Mouse (Mus musculus): ENCODE measurements around the gene Rbm25. TPM values are rescaled to one million over a fixed set of nuclear protein-coding genes. Genes with fewer than 3 reads are reported as not detected.
"Not testable (repeated sequence)": the region's sequence is repeated elsewhere in the genome, so short reads cannot be mapped to it uniquely, and the experiment has no call there.

The Rbm25 gene
- polyA plus RNA-seq, 1 experiment from 2014 or later: 199 TPM

- H3K9ac ChIP-seq (ENCODE audit: low read depth, low read length): peak overlapping the region; percentile 87
- ATAC-seq (replicated peaks; ENCODE audit: low FRiP score, low read depth): no peak; the same call in 1 of the 2 replicates
Observed at GRCm38 (mm10) chr12:83596191-83596954, 34.7 kb upstream of the Rbm25 start.

GRCm38 (mm10) chr12:83597025-83597501 is 34.0 kb upstream of the Rbm25 start, which contains the start of gene Zfyve1:
Gene Zfyve1, minus strand, starts transcription at chr12:83597222.
- TF ChIP-seq CTCF (IDR thresholded peaks at IDR 0.05; ENCODE audit: low read depth): no peak; the same call in 1 of the 2 replicates
- Histone ChIP-seq H3K4me2 (ENCODE audit: low read length) (peak within 1 kb of the TSS; percentile 72), H3K4me3 (replicated peaks; ENCODE audit: low read depth, low read length) (peak within 1 kb of the TSS; percentile 85), H3K4me1 (replicated peaks; ENCODE audit: insufficient read depth, low read length) (no peaks in the 10 kb centered on the region), H3K36me3 (ENCODE audit: insufficient read depth, low read length) (0 out of 2 replicates have a peak, but pooled peaks cover 9% of the 10 kb centered on the region), H3K9ac (ENCODE audit: low read depth, low read length) (peak within 1 kb of the TSS; percentile 87), H3K9me3 (replicated peaks; ENCODE audit: low read length) (no peaks in the 10 kb centered on the region), H3K27ac (peak within 1 kb of the TSS; percentile 91), H3K27me3 (ENCODE audit: insufficient read depth, low read length) (no peaks in the 10 kb centered on the region)
- under 1% methylated on average over 23 of the region's 28 CpGs for WGBS
- DNase-seq (ENCODE audit: low spot score) (peak; percentile 100), ATAC-seq (replicated peaks; ENCODE audit: low FRiP score, low read depth) (peak; percentile 98)

More at GRCm38 (mm10) chr12:83596191-83596954, 34.7 kb upstream of the Rbm25 start:
- DNase-seq (ENCODE audit: low spot score): peak; percentile 52
- Histone ChIP-seq H3K4me2 (ENCODE audit: low read length) (peak overlapping the region; percentile 72), H3K4me3 (replicated peaks; ENCODE audit: low read depth, low read length) (peak overlapping the region; percentile 85), H3K4me1 (replicated peaks; ENCODE audit: insufficient read depth, low read length) (no peaks in the 10 kb centered on the region), H3K27ac (peak overlapping the region; percentile 91), H3K27me3 (ENCODE audit: insufficient read depth, low read length) (no peaks in the 10 kb centered on the region), H3K36me3 (ENCODE audit: insufficient read depth, low read length) (peaks cover 12% of the 10 kb centered on the region; the same call in 1 of the 2 replicates), H3K9me3 (replicated peaks; ENCODE audit: low read length) (no peaks in the 10 kb centered on the region)
- no peak for TF ChIP-seq CTCF (IDR thresholded peaks at IDR 0.05; ENCODE audit: low read depth)
- WGBS: 2% methylated on average over 16 of the region's 20 CpGs

DNA sequence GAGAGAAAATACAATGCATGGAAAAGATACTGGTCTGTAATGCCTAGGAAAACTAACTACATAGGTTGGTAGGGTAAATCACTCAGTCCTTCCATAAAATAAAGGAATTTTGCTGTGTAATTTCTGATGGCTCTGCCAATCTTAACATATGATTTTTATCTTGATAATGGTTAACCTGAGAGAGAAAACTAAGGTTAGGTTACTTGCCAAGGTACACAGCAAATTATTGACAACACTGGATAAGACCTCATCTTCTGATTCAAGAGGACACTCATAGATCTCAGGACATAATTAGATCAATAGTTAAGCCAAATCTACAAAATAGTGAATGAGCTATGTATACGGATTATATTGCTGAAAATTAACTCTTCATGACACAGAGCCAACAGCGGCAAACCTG is 33.2 kb upstream of the Rbm25 start:
- no peaks in the 10 kb centered on the region for H3K27me3 ChIP-seq (ENCODE audit: insufficient read depth, low read length)
- 0 out of 2 replicates have a peak, but pooled peaks cover 9% of the 10 kb centered on the region for H3K36me3 ChIP-seq (ENCODE audit: insufficient read depth, low read length)
- H3K9me3 ChIP-seq (replicated peaks; ENCODE audit: low read length): no peaks in the 10 kb centered on the region
- H3K9ac ChIP-seq (ENCODE audit: low read depth, low read length): no peak overlapping the region
- DNase-seq (ENCODE audit: low spot score) (no peak), ATAC-seq (replicated peaks; ENCODE audit: low FRiP score, low read depth) (no peak)
- H3K4me2 ChIP-seq (ENCODE audit: low read length): no peak overlapping the region
- H3K4me3 ChIP-seq (replicated peaks; ENCODE audit: low read depth, low read length): no peak overlapping the region
- no peaks in the 10 kb centered on the region for H3K4me1 ChIP-seq (replicated peaks; ENCODE audit: insufficient read depth, low read length)
- no peak overlapping the region for H3K27ac ChIP-seq
- WGBS: 76% methylated on average over 2 of the region's 2 CpGs
- TF ChIP-seq CTCF (IDR thresholded peaks at IDR 0.05; ENCODE audit: low read depth): no peak

DNA sequence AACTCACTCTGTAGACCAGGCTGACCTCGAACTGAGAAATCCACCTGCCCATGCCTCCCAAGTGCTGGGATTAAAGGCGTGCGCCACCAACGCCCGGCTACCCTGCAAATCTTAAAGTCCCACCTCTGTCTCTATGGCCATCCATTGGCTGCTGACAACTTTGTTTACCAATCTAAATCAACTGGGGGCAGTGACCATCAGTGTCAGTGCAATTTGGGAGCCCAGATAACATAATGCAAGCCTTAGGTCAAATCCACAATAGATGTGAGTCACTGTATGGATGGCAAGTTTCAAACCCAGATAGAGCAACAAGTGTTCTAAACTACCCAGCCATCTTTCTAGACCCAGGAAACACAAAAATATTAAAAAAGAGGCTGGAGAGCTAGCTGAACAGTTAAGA is 28.8 kb upstream of the Rbm25 start:
- no peak overlapping the region for H3K9ac ChIP-seq (ENCODE audit: low read depth, low read length)
- ATAC-seq (replicated peaks; ENCODE audit: low FRiP score, low read depth) (no peak), DNase-seq (ENCODE audit: low spot score) (no peak)
- H3K27ac ChIP-seq: no peak overlapping the region
- no peak for TF ChIP-seq CTCF (IDR thresholded peaks at IDR 0.05; ENCODE audit: low read depth)
- no peaks in the 10 kb centered on the region for H3K4me1 ChIP-seq (replicated peaks; ENCODE audit: insufficient read depth, low read length)
- H3K4me2 ChIP-seq (ENCODE audit: low read length): no peak overlapping the region
- WGBS: 90% methylated on average over 5 of the region's 5 CpGs
- H3K4me3 ChIP-seq (replicated peaks; ENCODE audit: low read depth, low read length): no peak overlapping the region
- H3K9me3 ChIP-seq (replicated peaks; ENCODE audit: low read length): no peaks in the 10 kb centered on the region
- H3K36me3 ChIP-seq (ENCODE audit: insufficient read depth, low read length): no peaks in the 10 kb centered on the region
- no peaks in the 10 kb centered on the region for H3K27me3 ChIP-seq (ENCODE audit: insufficient read depth, low read length)

DNA sequence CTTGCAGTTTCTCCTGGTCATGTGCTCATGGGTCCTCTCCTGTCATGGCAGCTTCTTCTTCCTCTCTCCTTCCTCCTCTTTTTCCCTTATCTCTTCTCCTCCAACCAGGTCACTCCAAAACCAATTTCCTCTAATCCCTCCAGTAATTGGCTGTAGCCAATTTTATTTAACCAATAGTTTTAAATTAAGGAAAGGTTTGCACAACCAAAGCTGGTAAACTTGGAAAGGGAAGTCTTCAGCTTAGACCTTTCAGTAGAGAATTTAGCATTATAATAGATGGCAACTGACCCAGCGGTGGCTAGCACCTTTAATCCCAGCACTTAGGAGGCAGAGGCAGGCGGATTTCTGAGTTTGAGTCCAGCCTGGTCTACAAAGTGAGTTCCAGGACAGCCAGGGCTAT is 24.6 kb upstream of the Rbm25 start:
- H3K36me3 ChIP-seq (ENCODE audit: insufficient read depth, low read length); ATAC-seq (replicated peaks; ENCODE audit: low FRiP score, low read depth); H3K4me2 ChIP-seq (ENCODE audit: low read length); H3K27ac ChIP-seq; H3K4me3 ChIP-seq (replicated peaks; ENCODE audit: low read depth, low read length); H3K9me3 ChIP-seq (replicated peaks; ENCODE audit: low read length); H3K9ac ChIP-seq (ENCODE audit: low read depth, low read length); H3K4me1 ChIP-seq (replicated peaks; ENCODE audit: insufficient read depth, low read length); H3K27me3 ChIP-seq (ENCODE audit: insufficient read depth, low read length); DNase-seq (ENCODE audit: low spot score): not testable (repeated sequence)
- 96% methylated on average over 2 of the region's 2 CpGs for WGBS

GRCm38 (mm10) chr12:83617261-83617660 is 13.8 kb upstream of the Rbm25 start:
- Histone ChIP-seq H3K9me3 (replicated peaks; ENCODE audit: low read length) (no peaks in the 10 kb centered on the region), H3K9ac (ENCODE audit: low read depth, low read length) (no peak overlapping the region), H3K36me3 (ENCODE audit: insufficient read depth, low read length) (no peaks in the 10 kb centered on the region), H3K4me3 (replicated peaks; ENCODE audit: low read depth, low read length) (no peak overlapping the region), H3K4me1 (replicated peaks; ENCODE audit: insufficient read depth, low read length) (no peaks in the 10 kb centered on the region), H3K4me2 (ENCODE audit: low read length) (no peak overlapping the region), H3K27me3 (ENCODE audit: insufficient read depth, low read length) (no peaks in the 10 kb centered on the region), H3K27ac (no peak overlapping the region)
- WGBS: 94% methylated on average over 5 of the region's 5 CpGs
- ATAC-seq (replicated peaks; ENCODE audit: low FRiP score, low read depth) (no peak), DNase-seq (ENCODE audit: low spot score) (no peak)
- no peak for TF ChIP-seq CTCF (IDR thresholded peaks at IDR 0.05; ENCODE audit: low read depth)
